Mouse (Mus musculus) lung, postnatal 0 days (tissue): ENCODE measurements at regions not wholly inside any gene's neighbourhood (a gene's known extent, or its start where the extent isn't known, plus 50 kb on each side); places are given as distances from the start of the nearest gene placed in this dataset.

ENCODE experiments used
- CTCF ChIP-seq: IDR thresholded peaks from 2 replicates; pipeline ENCODE4 v1.5.1; 2016; ENCODE audit warnings: antibody characterized with exemption, mild to moderate bottlenecking
- EP300 ChIP-seq: IDR thresholded peaks from 2 replicates; pipeline ENCODE4 v1.6.1; 2016; ENCODE audit warnings: antibody characterized with exemption, mild to moderate bottlenecking, control low read depth

GRCm38 (mm10) chr11:56116553-56117232 lies 75.9 kb upstream of the Nmur2 start:
- TF ChIP-seq EP300 = no peak
- TF ChIP-seq CTCF = peak; percentile 67
